Mouse (Mus musculus): ENCODE measurements around the gene Pmm1. TPM values are rescaled to one million over a fixed set of nuclear protein-coding genes. Genes with fewer than 3 reads are reported as not detected.

The Pmm1 gene
- total RNA-seq, 1 experiment from 2014 or later, result 11.1 TPM

GRCm38 (mm10) chr15:81961078-81961451 is 335 bp upstream of the Pmm1 start:
- ATAC-seq (replicated peaks; ENCODE audit: insufficient number of reproducible peaks, low FRiP score, low TSS enrichment, poor library complexity, severe bottlenecking), result no peak

GRCm38 (mm10) chr15:81958906-81959305 is 1.8 kb downstream of the Pmm1 start:
- ATAC-seq (replicated peaks; ENCODE audit: insufficient number of reproducible peaks, low FRiP score, low TSS enrichment, poor library complexity, severe bottlenecking), result no peak

DNA sequence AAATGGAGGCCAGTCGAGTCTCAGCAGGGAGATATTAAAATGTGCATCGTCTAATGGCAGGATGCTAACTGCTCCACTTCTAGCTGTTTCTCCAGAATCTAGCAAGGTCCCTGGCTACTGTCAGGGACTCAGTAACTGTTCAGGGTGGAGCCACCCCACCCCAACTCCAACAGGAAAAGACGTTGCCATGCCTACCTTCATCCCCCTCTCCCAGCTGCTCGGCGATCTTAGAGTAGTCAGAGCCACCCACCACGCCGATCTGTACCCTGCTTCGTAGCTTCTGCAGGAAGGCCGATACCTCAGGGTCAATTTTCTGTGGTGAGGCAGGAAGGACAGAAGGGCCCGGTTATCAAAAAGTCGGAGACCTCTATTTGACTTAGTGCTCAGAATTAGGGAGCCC is 3.1 kb downstream of the Pmm1 start:
- ATAC-seq (replicated peaks; ENCODE audit: insufficient number of reproducible peaks, low FRiP score, low TSS enrichment, poor library complexity, severe bottlenecking), result no peak

- ATAC-seq (replicated peaks; ENCODE audit: insufficient number of reproducible peaks, low FRiP score, low TSS enrichment, poor library complexity, severe bottlenecking), result no peak
Measured at GRCm38 (mm10) chr15:81956457-81956856, 4.3 kb downstream of the Pmm1 start.

GRCm38 (mm10) chr15:81955414-81955813 is 5.3 kb downstream of the Pmm1 start:
- ATAC-seq (replicated peaks; ENCODE audit: insufficient number of reproducible peaks, low FRiP score, low TSS enrichment, poor library complexity, severe bottlenecking), result no peak

- no peak for ATAC-seq (replicated peaks; ENCODE audit: insufficient number of reproducible peaks, low FRiP score, low TSS enrichment, poor library complexity, severe bottlenecking)
Measured at GRCm38 (mm10) chr15:81954716-81955115, 6.0 kb downstream of the Pmm1 start.

DNA sequence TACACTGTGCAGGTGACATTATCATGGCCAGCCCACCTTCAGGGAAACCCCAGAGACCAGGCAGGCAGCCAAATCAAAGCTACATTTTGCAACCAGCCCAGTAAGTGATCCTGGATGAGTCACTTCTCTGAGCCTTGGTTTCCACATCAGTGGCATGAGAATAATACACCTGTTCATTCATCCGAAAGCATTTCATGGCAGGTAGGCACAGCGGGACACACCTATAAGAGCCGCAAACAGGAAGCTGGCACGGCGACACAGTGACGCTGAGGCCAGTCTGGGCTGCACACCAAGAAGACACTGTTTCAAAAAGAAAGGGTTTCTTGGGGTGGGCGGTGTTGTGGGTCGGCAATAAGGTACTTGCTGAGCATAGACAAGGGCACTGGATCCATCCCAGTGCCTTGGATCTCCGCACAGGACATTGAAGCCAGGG is 6.6 kb downstream of the Pmm1 start:
- no peak for ATAC-seq (replicated peaks; ENCODE audit: insufficient number of reproducible peaks, low FRiP score, low TSS enrichment, poor library complexity, severe bottlenecking)

- no peak for ATAC-seq (replicated peaks; ENCODE audit: insufficient number of reproducible peaks, low FRiP score, low TSS enrichment, poor library complexity, severe bottlenecking)
Measured at GRCm38 (mm10) chr15:81952310-81952709, 8.4 kb downstream of the Pmm1 start.

DNA sequence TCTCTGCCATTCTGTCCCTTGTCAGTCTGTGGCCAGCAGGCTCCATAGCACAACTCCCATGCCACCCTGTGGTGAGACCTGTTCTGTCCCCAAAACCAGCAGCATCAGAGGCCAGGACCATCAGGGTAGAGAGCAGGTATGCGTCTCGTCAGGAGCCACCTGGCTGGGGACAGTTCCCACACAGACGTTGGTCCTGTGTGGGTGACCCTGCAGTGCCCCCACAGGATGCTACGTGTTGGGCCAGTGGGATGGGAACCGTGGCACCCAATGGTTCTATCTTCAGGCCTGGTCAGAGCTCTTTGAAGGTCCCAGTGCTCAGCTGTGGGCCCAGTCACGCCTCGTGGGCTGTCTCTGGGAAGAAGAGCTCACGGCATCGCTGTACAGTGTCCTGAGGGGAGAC is 9.6 kb downstream of the Pmm1 start:
- no peak for ATAC-seq (replicated peaks; ENCODE audit: insufficient number of reproducible peaks, low FRiP score, low TSS enrichment, poor library complexity, severe bottlenecking)

- ATAC-seq (replicated peaks; ENCODE audit: insufficient number of reproducible peaks, low FRiP score, low TSS enrichment, poor library complexity, severe bottlenecking), result no peak
Measured at GRCm38 (mm10) chr15:81950716-81951115, 10.0 kb downstream of the Pmm1 start.

DNA sequence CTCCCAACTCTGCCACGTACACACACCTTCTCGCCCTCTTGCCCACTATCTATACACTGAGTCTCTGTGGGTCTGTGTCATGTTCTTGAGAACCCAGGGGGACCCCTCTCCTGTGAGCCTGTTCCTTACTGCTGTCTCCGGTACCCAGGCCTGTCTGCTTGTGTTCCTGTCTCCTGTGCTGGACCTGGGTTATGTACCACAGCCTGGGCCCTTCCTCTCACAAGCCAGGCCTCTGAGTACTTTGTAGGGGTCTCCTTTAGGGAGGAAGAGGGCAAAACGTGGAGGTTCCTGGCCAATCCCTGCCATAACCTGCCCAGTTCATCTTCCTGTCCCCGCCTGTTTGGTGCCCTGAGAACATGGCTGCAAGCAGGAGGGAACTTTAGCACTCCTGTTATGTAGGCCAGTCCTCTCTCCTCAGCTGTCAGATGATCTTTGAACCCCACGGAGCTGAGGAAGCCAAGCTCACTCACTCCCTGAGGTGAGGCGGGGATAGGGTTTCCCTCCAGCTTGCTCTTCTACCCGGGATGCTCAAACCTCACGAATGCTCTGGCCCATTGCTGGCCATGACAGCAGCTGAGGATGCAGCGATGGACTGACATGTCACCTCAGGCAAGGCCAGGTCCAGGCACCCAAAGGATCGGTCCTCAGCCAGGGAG is 11.1 kb downstream of the Pmm1 start:
- ATAC-seq (replicated peaks; ENCODE audit: insufficient number of reproducible peaks, low FRiP score, low TSS enrichment, poor library complexity, severe bottlenecking), result no peak

DNA sequence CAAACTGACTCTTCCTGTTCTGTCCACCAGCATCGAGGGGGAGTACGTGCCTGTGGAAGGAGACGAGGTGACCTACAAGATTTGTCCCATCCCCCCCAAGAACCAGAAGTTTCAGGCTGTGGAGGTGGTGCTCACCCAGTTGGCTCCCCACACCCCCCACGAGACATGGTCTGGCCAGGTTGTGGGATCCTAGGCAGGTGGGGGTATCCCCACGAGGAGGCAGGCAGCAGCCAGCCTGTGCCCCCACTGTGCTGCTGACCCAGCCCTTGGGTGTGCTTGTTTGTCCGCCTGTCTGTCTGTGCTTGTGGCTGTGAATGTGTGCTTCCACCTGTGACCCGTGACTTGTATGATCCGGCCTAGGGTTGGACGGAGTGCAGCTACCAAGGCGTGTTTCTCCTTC is 11.7 kb downstream of the Pmm1 start:
- no peak for ATAC-seq (replicated peaks; ENCODE audit: insufficient number of reproducible peaks, low FRiP score, low TSS enrichment, poor library complexity, severe bottlenecking)

- ATAC-seq (replicated peaks; ENCODE audit: insufficient number of reproducible peaks, low FRiP score, low TSS enrichment, poor library complexity, severe bottlenecking), result no peak
Measured at GRCm38 (mm10) chr15:81943176-81943749, 17.5 kb downstream of the Pmm1 start.

DNA sequence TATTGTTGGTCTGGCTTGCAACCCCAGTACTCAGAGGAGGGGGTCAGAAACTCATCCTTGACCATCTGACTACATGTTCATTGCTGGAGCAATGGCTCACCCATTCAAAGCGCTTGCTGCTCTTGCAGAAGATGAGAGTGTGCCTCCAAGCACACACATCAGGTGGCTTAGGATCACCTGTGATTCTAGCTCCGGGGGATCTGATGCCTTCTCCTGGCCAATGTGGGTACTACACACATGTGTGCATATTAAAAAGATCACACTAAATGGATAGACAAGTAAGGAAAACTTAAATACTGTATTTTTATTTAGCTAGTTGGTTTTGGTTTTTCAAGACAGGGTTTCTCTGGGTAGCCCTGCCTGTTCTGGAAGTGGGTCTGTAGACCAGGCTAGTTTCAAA is 19.7 kb downstream of the Pmm1 start:
- no peak for ATAC-seq (replicated peaks; ENCODE audit: insufficient number of reproducible peaks, low FRiP score, low TSS enrichment, poor library complexity, severe bottlenecking)

- no peak for ATAC-seq (replicated peaks; ENCODE audit: insufficient number of reproducible peaks, low FRiP score, low TSS enrichment, poor library complexity, severe bottlenecking)
Measured at GRCm38 (mm10) chr15:81940219-81940618, 20.5 kb downstream of the Pmm1 start.

DNA sequence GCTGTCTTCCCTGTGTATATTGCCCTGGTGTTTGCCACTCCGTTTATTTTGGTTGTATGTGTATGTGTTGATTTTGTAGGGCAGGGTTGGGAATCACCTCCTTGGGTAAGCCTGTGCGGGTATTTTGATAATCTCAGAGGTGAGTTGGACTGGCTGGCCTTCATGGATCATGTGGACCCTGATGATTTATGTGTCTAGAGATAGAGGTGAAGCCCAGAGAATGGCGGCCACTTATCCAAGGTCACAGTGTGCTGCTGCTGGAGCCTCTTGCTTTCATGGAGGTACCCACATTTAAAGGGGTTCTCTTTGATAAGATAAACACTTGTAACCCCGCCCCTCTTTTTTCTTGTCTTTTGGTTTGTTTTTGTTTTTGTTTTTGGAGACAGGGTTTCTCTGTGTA is 21.0 kb downstream of the Pmm1 start:
- ATAC-seq (replicated peaks; ENCODE audit: insufficient number of reproducible peaks, low FRiP score, low TSS enrichment, poor library complexity, severe bottlenecking), result no peak

DNA sequence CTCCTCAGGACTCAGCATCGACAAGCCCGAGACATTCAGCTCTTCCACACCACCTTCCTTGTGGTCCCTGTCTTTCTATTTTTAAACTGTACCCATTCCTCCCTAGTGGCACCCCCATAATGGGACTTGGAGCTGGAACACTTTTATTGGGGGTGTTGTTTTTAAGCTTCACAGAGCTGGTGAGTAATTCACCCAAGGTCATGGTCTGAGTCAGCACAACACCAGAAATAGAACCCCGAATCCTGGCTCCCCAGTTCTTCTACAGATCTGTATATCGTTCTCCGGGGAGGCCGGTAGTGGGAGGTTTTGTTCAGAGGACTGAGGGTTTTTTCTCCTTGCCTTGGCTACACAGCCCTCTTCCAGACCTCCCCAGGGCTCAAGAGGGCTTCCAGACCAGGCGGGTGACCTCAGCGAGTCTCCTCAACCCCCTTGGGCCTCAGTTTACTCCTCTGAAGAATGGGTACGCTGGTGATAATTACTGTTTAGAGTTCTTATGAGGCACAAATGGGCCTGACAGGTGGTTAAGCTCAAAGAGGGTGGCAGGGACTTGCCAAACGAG is 21.5 kb downstream of the Pmm1 start:
- ATAC-seq (replicated peaks; ENCODE audit: insufficient number of reproducible peaks, low FRiP score, low TSS enrichment, poor library complexity, severe bottlenecking), result no peak

- no peak for ATAC-seq (replicated peaks; ENCODE audit: insufficient number of reproducible peaks, low FRiP score, low TSS enrichment, poor library complexity, severe bottlenecking)
Measured at GRCm38 (mm10) chr15:81938246-81938645, 22.5 kb downstream of the Pmm1 start.

DNA sequence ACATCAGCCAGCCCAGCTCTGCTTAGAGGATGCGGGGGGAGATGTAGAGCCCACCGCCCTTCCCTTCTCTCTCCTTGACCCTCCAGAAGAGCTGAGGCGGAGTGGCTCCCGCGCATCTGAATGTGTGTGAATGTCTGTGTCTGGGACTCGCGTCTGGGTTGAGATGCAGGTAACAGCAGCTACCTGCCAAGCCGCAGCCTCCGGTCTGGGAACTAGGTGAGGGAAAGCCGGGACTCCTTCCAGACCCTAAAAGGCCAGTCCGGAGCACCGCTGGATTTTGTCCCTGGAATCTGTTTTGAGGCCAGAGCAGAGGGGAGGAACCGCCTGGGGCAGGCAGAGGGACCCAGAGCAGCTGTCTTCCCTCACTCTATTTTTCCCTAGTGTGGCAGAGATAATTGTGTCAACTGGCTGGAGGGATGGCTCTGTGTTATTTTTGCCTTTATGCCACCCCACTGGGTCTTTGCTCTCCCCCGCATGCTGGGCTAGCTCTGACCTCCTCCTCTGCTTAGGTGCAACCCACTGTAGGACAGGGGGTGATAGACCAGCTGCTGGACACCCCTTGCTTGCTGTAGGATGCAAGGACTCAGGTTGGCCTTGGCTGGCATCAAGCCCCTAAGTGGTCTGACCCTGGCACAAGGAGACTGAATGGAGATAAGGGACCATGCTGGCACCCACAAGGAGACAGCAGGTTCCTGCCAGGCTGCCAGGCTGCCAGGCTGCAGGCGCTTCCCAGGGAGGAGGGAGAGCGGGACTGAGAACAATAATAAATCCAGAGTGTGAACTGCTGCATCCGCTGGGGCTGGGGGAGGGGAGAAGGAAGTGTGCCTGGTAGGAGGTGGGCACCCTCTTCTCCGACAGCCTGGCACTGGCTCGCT is 23.4 kb downstream of the Pmm1 start:
- ATAC-seq (replicated peaks; ENCODE audit: insufficient number of reproducible peaks, low FRiP score, low TSS enrichment, poor library complexity, severe bottlenecking), result no peak

DNA sequence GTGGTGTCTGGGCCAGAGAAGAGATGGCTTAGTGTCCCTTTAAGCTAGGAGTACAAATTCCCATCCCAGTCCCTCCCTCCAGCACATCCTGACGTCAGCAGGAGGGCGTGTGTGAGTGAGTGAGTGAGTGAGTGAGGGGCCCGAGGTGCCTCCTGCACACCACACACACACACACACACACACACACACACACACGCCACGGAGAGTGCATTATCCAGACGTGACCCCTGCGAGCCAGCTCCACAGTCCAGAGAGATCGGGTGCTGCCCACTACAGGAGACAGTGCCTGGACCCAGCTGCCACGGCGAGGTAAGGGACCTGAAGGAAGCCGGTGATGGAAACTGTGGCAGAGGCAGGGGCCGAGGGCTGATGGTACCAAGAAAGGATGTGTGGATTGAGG is 24.1 kb downstream of the Pmm1 start, which contains the start of gene Csdc2:
Gene Csdc2 (plus strand): TSS at position 81 of the 400 bp plus-strand sequence.
- no peak for ATAC-seq (replicated peaks; ENCODE audit: insufficient number of reproducible peaks, low FRiP score, low TSS enrichment, poor library complexity, severe bottlenecking)

Measured in monocyte, adult 5-6 weeks (primary cell).